In the genomic region with DNA sequence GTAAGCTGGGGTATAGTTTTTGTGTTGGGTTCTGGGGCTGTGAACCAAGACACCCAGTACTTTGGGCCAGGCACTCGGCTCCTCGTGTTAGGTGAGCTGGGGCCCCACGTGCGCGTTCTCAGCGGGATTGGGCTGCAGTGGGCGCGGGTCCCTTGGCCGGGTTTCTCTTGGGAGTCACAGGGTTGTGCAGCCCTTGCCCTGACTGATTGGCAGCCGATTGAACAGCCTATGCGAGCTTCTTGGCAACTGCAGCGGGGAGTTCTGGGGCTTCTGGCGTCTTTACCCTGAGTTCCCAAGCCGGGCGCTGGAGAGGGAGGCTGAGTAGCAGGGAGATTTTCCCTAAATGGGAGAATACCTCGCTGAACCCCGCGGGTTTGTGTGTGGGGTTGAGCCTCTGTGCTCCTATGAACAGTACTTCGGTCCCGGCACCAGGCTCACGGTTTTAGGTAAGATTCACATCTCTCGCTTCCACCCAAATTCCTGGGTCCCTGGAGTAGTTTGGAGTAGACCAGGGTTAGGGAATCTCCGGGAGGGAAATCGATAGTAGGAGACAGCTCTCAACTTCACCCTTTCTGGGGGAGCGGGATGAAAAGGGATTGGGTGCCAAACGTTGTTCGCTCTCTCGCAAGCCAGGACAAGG, we compare ENCODE assay signal across 8 mouse cellular contexts. TPM values are rescaled to one million over a fixed set of nuclear protein-coding genes. Genes with fewer than 3 reads are reported as not detected.
DNase-seq lines count a peak whose midpoint lies in the region; ATAC-seq and TF ChIP-seq lines count a peak whose summit lies in the region.
"Had no signal": no experiment of that assay in that cellular context is flagged by ENCODE, and none has a peak within 500 bp of the region (broad histone marks: within the 10 kb centered on the region; RNA-seq: fewer than 3 reads in every experiment).

No protein-coding gene starts in this region.

- no peaks in the 10 kb centered on the region for H3K36me3 ChIP-seq in lung, embryonic 15.5 days
- no peaks in the 10 kb centered on the region for H3K36me3 ChIP-seq in embryonic facial prominence, embryonic 12.5 days
- H3K36me3 ChIP-seq in intestine, embryonic 14.5 days (ENCODE audit: control insufficient read depth, insufficient read depth, low read length): no peaks in the 10 kb centered on the region

- peaks cover 7% of the 10 kb centered on the region; the same call in 1 of the 2 replicates for H3K27me3 ChIP-seq in lung, embryonic 15.5 days
- peaks cover 21% of the 10 kb centered on the region for H3K27me3 ChIP-seq in embryonic facial prominence, embryonic 12.5 days
- peaks cover 12% of the 10 kb centered on the region for H3K27me3 ChIP-seq in intestine, embryonic 14.5 days (replicated peaks; ENCODE audit: control insufficient read depth, insufficient read depth, low read length)

- peak overlapping the region; percentile 21 for H3K4me3 ChIP-seq in lung, embryonic 15.5 days
- no peak overlapping the region for H3K4me3 ChIP-seq in lung, adult 2 months (replicated peaks; ENCODE audit: extremely low read depth, low read depth, low read length)
- H3K4me3 ChIP-seq in embryonic facial prominence, embryonic 12.5 days: peak overlapping the region; percentile 25
- H3K4me3 ChIP-seq in intestine, embryonic 14.5 days (ENCODE audit: low read depth, low read length): peak overlapping the region; percentile 16
- H3K4me3 ChIP-seq: myocyte had no signal

- H3K9me3 ChIP-seq in lung, embryonic 15.5 days: no peaks in the 10 kb centered on the region
- H3K9me3 ChIP-seq in embryonic facial prominence, embryonic 12.5 days: no peaks in the 10 kb centered on the region
- no peaks in the 10 kb centered on the region for H3K9me3 ChIP-seq in intestine, embryonic 14.5 days (ENCODE audit: control insufficient read depth, low read length)

- H3K4me2 ChIP-seq in lung, embryonic 15.5 days: peak overlapping the region; percentile 47
- H3K4me2 ChIP-seq in embryonic facial prominence, embryonic 12.5 days (replicated peaks): peak overlapping the region; percentile 48
- peak overlapping the region; percentile 46 for H3K4me2 ChIP-seq in intestine, embryonic 14.5 days (ENCODE audit: low read length)

- H3K4me1 ChIP-seq in lung, embryonic 15.5 days: no peaks in the 10 kb centered on the region
- H3K4me1 ChIP-seq in lung, adult 2 months (ENCODE audit: control insufficient read depth, insufficient read depth, low read length): no peaks in the 10 kb centered on the region
- H3K4me1 ChIP-seq in embryonic facial prominence, embryonic 12.5 days: no peaks in the 10 kb centered on the region; the same call in 1 of the 2 replicates
- H3K4me1 ChIP-seq in intestine, embryonic 14.5 days (replicated peaks; ENCODE audit: control insufficient read depth, insufficient read depth, low read length): no peaks in the 10 kb centered on the region

- ATAC-seq in lung, embryonic 15.5 days (ENCODE audit: borderline replicate concordance, extremely low read depth, low FRiP score, low TSS enrichment): no peak
- ATAC-seq in embryonic facial prominence, embryonic 12.5 days (ENCODE audit: insufficient number of reproducible peaks, insufficient read depth, low FRiP score, low TSS enrichment): no peak
- ATAC-seq in intestine, embryonic 14.5 days (replicated peaks; ENCODE audit: low FRiP score, low TSS enrichment, low read depth): no peak

- DNase-seq in lung, adult 2 months: no peak
- DNase-seq in intestine, embryonic 14.5 days (ENCODE audit: low spot score): no peak
- peak; percentile 26 for DNase-seq in neural tube, embryonic 10.5 days (ENCODE audit: extremely low spot score, low spot score)
- no peak for DNase-seq in spleen, adult 18-20 months
- DNase-seq in adrenal gland, postnatal 4 days (ENCODE audit: low spot score in 2 of 2): no peak

- no peak overlapping the region for H3K27ac ChIP-seq in lung, embryonic 15.5 days
- H3K27ac ChIP-seq in embryonic facial prominence, embryonic 12.5 days: no peak overlapping the region
- no peak overlapping the region for H3K27ac ChIP-seq in intestine, embryonic 14.5 days (ENCODE audit: low read depth)

- TF ChIP-seq POLR2A in lung, adult 2 months (IDR thresholded peaks at IDR 0.05; ENCODE audit: borderline replicate concordance, extremely low read depth, low read depth, low read length): no peak

- no peak for TF ChIP-seq CTCF in lung, adult 2 months (IDR thresholded peaks at IDR 0.05; ENCODE audit: insufficient read depth, low read length)

- H3K9ac ChIP-seq in lung, embryonic 15.5 days: no peak overlapping the region
- H3K9ac ChIP-seq in embryonic facial prominence, embryonic 12.5 days: peak overlapping the region; percentile 17; the same call in 1 of the 2 replicates
- H3K9ac ChIP-seq in intestine, embryonic 14.5 days (ENCODE audit: low read length): no peak overlapping the region

- WGBS in lung, embryonic 15.5 days: 4% methylated on average over 28 of the region's 28 CpGs
- 10% methylated on average over 28 of the region's 28 CpGs for WGBS in lung, adult 2 months
- 5% methylated on average over 28 of the region's 28 CpGs for WGBS in embryonic facial prominence, embryonic 12.5 days
- WGBS in intestine, embryonic 14.5 days: 7% methylated on average over 28 of the region's 28 CpGs

RNA-seq across cellular contexts. Expression of a gene that starts 21.9 kb away (rescaled TPM):
- 0.54 TPM in 1 of 2 replicates, not detected in the other for polyA plus RNA-seq in lung, embryonic 15.5 days (2015; fragmentation: Nextera tagmentation; extraction: Ambion mirVana)
- polyA plus RNA-seq in lung, adult 2 months (2012; rRNA removed): 0.46 and 17.9 TPM in 2 replicates
- polyA plus RNA-seq in embryonic facial prominence, embryonic 12.5 days (2016; fragmentation: Nextera tagmentation; extraction: Ambion mirVana): not detected in 2 replicates
- polyA plus RNA-seq in intestine, embryonic 14.5 days (2014; fragmentation: Nextera tagmentation; extraction: Ambion mirVana): 14.1 TPM in 1 of 2 replicates, not detected in the other
- total RNA-seq in adrenal gland, postnatal 4 days (2021): 100 to 1,000 TPM in 1 of 2 experiments, not detected in 1; 892 TPM
